Mouse (Mus musculus): ENCODE data around the gene Fer1l4. TPM values are rescaled to one million over a fixed set of nuclear protein-coding genes. Genes with fewer than 3 reads are reported as not detected.

The Fer1l4 gene
- total and polyA plus RNA-seq, 3 experiments: not detected

GRCm38 (mm10) chr2:156077461-156077860 lies 24.7 kb upstream of the Fer1l4 start:
- Histone ChIP-seq H3K36me3 (replicated peaks in 1 of 2; ENCODE audit: control insufficient read depth in 1 of 2, insufficient read depth in 1 of 2, low read length in 1 of 2) (peaks cover 56 to 79% of the 10 kb centered on the region in 2 experiments), H3K79me2 (replicated peaks; ENCODE audit: control insufficient read depth, extremely low read depth, insufficient read depth, poor library complexity, severe bottlenecking) (no peaks in the 10 kb centered on the region), H3K9ac (ENCODE audit: insufficient read depth, low read depth) (no peak overlapping the region), H3K4me1 (ENCODE audit: control insufficient read depth in 1 of 2, insufficient read depth in 2 of 2) (no peaks in the 10 kb centered on the region), H3K27me3 (replicated peaks) (no peaks in the 10 kb centered on the region), H3K4me2 (ENCODE audit: insufficient read depth, low read depth, poor library complexity, severe bottlenecking) (no peak overlapping the region), H3K9me3 (replicated peaks; ENCODE audit: low read length) (no peaks in the 10 kb centered on the region), H3K4me3 (replicated peaks in 1 of 3; ENCODE audit: low read depth in 2 of 3, low read length in 2 of 3, poor library complexity in 1 of 3) (no peak overlapping the region), H3K27ac (ENCODE audit: insufficient read depth, low read depth) (no peak overlapping the region)
- TF ChIP-seq MAZ (IDR thresholded peaks at IDR 0.05; ENCODE audit: low read depth, low read length): no peak
- TF ChIP-seq USF1 (IDR thresholded peaks at IDR 0.05; ENCODE audit: low read depth, low read length): no peak
- TF ChIP-seq ZKSCAN1 (IDR thresholded peaks at IDR 0.05; ENCODE audit: borderline replicate concordance, low read depth, low read length): no peak
- TF ChIP-seq HCFC1 (IDR thresholded peaks at IDR 0.05; ENCODE audit: low read depth, low read length): no peak
- TF ChIP-seq POLR2AphosphoS2 (IDR thresholded peaks at IDR 0.05; ENCODE audit: low read depth, low read length): no peak
- TF ChIP-seq ZC3H11A (IDR thresholded peaks at IDR 0.05; ENCODE audit: low read depth, low read length): no peak
- no peak for TF ChIP-seq TCF12 (IDR thresholded peaks at IDR 0.05; ENCODE audit: low read depth, low read length)
- no peak for TF ChIP-seq CHD1 (IDR thresholded peaks at IDR 0.05; ENCODE audit: low read depth, low read length)
- in situ Hi-C loops (cut with MboI; ENCODE audit: low pct_ligation_motif_present, low pct_unique_long_range_greater_than_20kb, low sequenced_read_pairs) (no loop called here), dilution Hi-C loops (cut with MboI; ENCODE audit: extremely low pct_ligation_motif_present, extremely low pct_unique_long_range_greater_than_20kb, low sequenced_read_pairs) (no loop called here)
- no peak for DNase-seq (ENCODE audit: extremely low read depth)

GRCm38 (mm10) chr2:156073725-156074124 lies 21.0 kb upstream of the Fer1l4 start:
- no peak overlapping the region for H3K4me3 ChIP-seq (replicated peaks in 1 of 3; ENCODE audit: low read depth in 2 of 3, low read length in 2 of 3, poor library complexity in 1 of 3)
- in situ Hi-C loops (cut with MboI; ENCODE audit: low pct_ligation_motif_present, low pct_unique_long_range_greater_than_20kb, low sequenced_read_pairs) (no loop called here), dilution Hi-C loops (cut with MboI; ENCODE audit: extremely low pct_ligation_motif_present, extremely low pct_unique_long_range_greater_than_20kb, low sequenced_read_pairs) (no loop called here)
- no peaks in the 10 kb centered on the region for H3K9me3 ChIP-seq (replicated peaks; ENCODE audit: low read length)
- no peak for DNase-seq (ENCODE audit: extremely low read depth)
- H3K36me3 ChIP-seq (replicated peaks in 1 of 2; ENCODE audit: control insufficient read depth in 1 of 2, insufficient read depth in 1 of 2, low read length in 1 of 2): peaks cover 61 to 89% of the 10 kb centered on the region in 2 experiments
- no peak overlapping the region for H3K27ac ChIP-seq (ENCODE audit: insufficient read depth, low read depth)
- H3K4me2 ChIP-seq (ENCODE audit: insufficient read depth, low read depth, poor library complexity, severe bottlenecking): no peak overlapping the region
- no peak overlapping the region for H3K9ac ChIP-seq (ENCODE audit: insufficient read depth, low read depth)
- TF ChIP-seq CHD2 (IDR thresholded peaks at IDR 0.05; ENCODE audit: low read length) (no peak), PAX5 (IDR thresholded peaks at IDR 0.05; ENCODE audit: low read length) (no peak), SMC3 (IDR thresholded peaks at IDR 0.05; ENCODE audit: low read depth, low read length) (no peak), CTCF (conservative IDR thresholded peaks at IDR 0.05 in 1 of 2, IDR thresholded peaks at IDR 0.05 in 1 of 2; ENCODE audit: low read depth in 2 of 2, low read length in 2 of 2) (no peak)
- H3K27me3 ChIP-seq (replicated peaks): no peaks in the 10 kb centered on the region
- no peaks in the 10 kb centered on the region for H3K4me1 ChIP-seq (ENCODE audit: control insufficient read depth in 1 of 2, insufficient read depth in 2 of 2)
- H3K79me2 ChIP-seq (replicated peaks; ENCODE audit: control insufficient read depth, extremely low read depth, insufficient read depth, poor library complexity, severe bottlenecking): no peaks in the 10 kb centered on the region

GRCm38 (mm10) chr2:156071236-156071635 lies 18.5 kb upstream of the Fer1l4 start:
- TF ChIP-seq IRF4 (IDR thresholded peaks at IDR 0.05; ENCODE audit: low read depth, low read length) (no peak), SMC3 (IDR thresholded peaks at IDR 0.05; ENCODE audit: low read depth, low read length) (no peak), TBP (conservative IDR thresholded peaks at IDR 0.05; ENCODE audit: low read depth, low read length) (no peak)
- no peak overlapping the region for H3K27ac ChIP-seq (ENCODE audit: insufficient read depth, low read depth)
- dilution Hi-C loops (cut with MboI; ENCODE audit: extremely low pct_ligation_motif_present, extremely low pct_unique_long_range_greater_than_20kb, low sequenced_read_pairs): no loop called here
- no peaks in the 10 kb centered on the region for H3K9me3 ChIP-seq (replicated peaks; ENCODE audit: low read length)
- peaks cover 42 to 80% of the 10 kb centered on the region in 2 experiments for H3K36me3 ChIP-seq (replicated peaks in 1 of 2; ENCODE audit: control insufficient read depth in 1 of 2, insufficient read depth in 1 of 2, low read length in 1 of 2)
- H3K4me1 ChIP-seq (ENCODE audit: control insufficient read depth in 1 of 2, insufficient read depth in 2 of 2): no peaks in the 10 kb centered on the region
- H3K9ac ChIP-seq (ENCODE audit: insufficient read depth, low read depth): no peak overlapping the region
- H3K4me2 ChIP-seq (ENCODE audit: insufficient read depth, low read depth, poor library complexity, severe bottlenecking): no peak overlapping the region
- DNase-seq (ENCODE audit: extremely low read depth): no peak
- in situ Hi-C loops (cut with MboI; ENCODE audit: low pct_ligation_motif_present, low pct_unique_long_range_greater_than_20kb, low sequenced_read_pairs): no loop called here
- H3K27me3 ChIP-seq (replicated peaks): no peaks in the 10 kb centered on the region
- no peaks in the 10 kb centered on the region for H3K79me2 ChIP-seq (replicated peaks; ENCODE audit: control insufficient read depth, extremely low read depth, insufficient read depth, poor library complexity, severe bottlenecking)
- H3K4me3 ChIP-seq (replicated peaks in 1 of 3; ENCODE audit: low read depth in 2 of 3, low read length in 2 of 3, poor library complexity in 1 of 3): no peak overlapping the region
